Mouse (Mus musculus) liver, embryonic 12.5 days (tissue): ENCODE results near the gene Nup205. TPM values are rescaled to one million over a fixed set of nuclear protein-coding genes. Genes with fewer than 3 reads are reported as not detected.
"Not testable (repeated sequence)": the region's sequence is repeated elsewhere in the genome, so short reads cannot be mapped to it uniquely, and the experiment has no call there.

Experiments used
- ATAC-seq: fragments of 200-750 bp; cut with Nextera tagmentation; 2 replicates; pipeline ENCODE4 v1.8.0; 2017; ENCODE audit warnings: moderate number of reproducible peaks, mild to moderate bottlenecking, moderate library complexity
- H3K27ac ChIP-seq: fragments of 300-500 bp; sonication (generic); 2 replicates; pipeline ENCODE4 v1.5.1; 2016; ENCODE audit warnings: mild to moderate bottlenecking
- H3K27me3 ChIP-seq: fragments of 300-500 bp; sonication (generic); replicated peaks from 2 replicates; pipeline ENCODE4 v1.6.1; 2016; ENCODE audit warnings: mild to moderate bottlenecking, moderate library complexity
- H3K36me3 ChIP-seq: fragments of 300-500 bp; sonication (generic); 2 replicates; pipeline ENCODE4 v1.6.1; 2016; ENCODE audit warnings: mild to moderate bottlenecking, moderate library complexity
- H3K4me1 ChIP-seq: fragments of 300-500 bp; sonication (generic); 2 replicates; pipeline ENCODE4 v1.6.1; 2016
- H3K4me2 ChIP-seq: fragments of 300-500 bp; sonication (generic); 2 replicates; pipeline ENCODE4 v1.6.1; 2016; ENCODE audit warnings: mild to moderate bottlenecking, moderate library complexity
- H3K4me3 ChIP-seq: fragments of 300-500 bp; sonication (generic); 2 replicates; pipeline ENCODE4 v1.5.1; 2016; ENCODE audit warnings: mild to moderate bottlenecking, moderate library complexity
- H3K9ac ChIP-seq: fragments of 300-500 bp; sonication (generic); 2 replicates; pipeline ENCODE4 v1.6.1; 2016; ENCODE audit warnings: mild to moderate bottlenecking, moderate library complexity
- H3K9me3 ChIP-seq: fragments of 300-500 bp; sonication (generic); replicated peaks from 2 replicates; pipeline ENCODE4 v1.6.1; 2016; ENCODE audit warnings: mild to moderate bottlenecking, moderate library complexity
- WGBS: fragments of 180-500 bp; shearing (Covaris S2); methylation state at CpG from one replicate; pipeline ENCODE4 v1.1.7; 2016; ENCODE audit not compliant: insufficient replicate concordance; 5-methylcytosine and 5-hydroxymethylcytosine counted together
- polyA plus RNA-seq: library from polyadenylated mRNA; unstranded; fragments of >200 nt; fragmentation: Nextera tagmentation; extraction: Ambion mirVana; gene quantifications from 2 replicates; pipeline ENCODE4 v1.2.1, GENCODE M21; 2016

Gene Nup205
- polyA plus RNA-seq, 1 experiment from 2014 or later, result 40.4 TPM

DNA sequence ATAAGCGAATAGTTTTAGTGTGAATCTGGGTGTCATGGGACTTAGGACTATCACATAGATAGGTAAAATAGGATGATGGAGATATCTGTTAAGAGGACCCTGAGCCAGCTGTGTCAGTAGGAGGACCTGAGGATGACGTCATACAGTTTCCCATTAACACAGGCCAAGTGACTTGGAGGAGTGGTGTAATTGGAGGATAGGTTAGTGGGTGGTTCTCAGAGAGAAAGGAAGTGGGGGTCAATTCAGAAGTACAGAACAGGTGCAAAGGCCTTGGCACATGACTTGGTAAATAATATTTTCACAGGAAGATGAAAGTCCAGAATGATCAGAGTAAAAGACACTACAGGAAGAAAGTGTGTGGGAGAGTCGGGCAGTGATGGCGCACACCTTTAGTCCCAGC is 4.0 kb upstream of the Nup205 start:
- no peaks in the 10 kb centered on the region for H3K36me3 ChIP-seq
- no peaks in the 10 kb centered on the region for H3K9me3 ChIP-seq
- no peaks in the 10 kb centered on the region for H3K27me3 ChIP-seq
- H3K4me3 ChIP-seq, result no peak overlapping the region
- no peak overlapping the region for H3K4me2 ChIP-seq
- WGBS, result 72% methylated on average over 4 of the region's 4 CpGs
- no peak overlapping the region for H3K9ac ChIP-seq
- no peak for ATAC-seq
- H3K27ac ChIP-seq, result no peak overlapping the region
- peaks cover 4% of the 10 kb centered on the region for H3K4me1 ChIP-seq

- no peaks in the 10 kb centered on the region for H3K9me3 ChIP-seq
- under 1% methylated on average over 69 of the region's 69 CpGs for WGBS
- no peaks in the 10 kb centered on the region for H3K36me3 ChIP-seq
- H3K27me3 ChIP-seq, result no peaks in the 10 kb centered on the region
- H3K9ac ChIP-seq, result peak overlapping the region; percentile 92
- peak overlapping the region; percentile 82 for H3K4me3 ChIP-seq
- peaks cover 32% of the 10 kb centered on the region for H3K4me1 ChIP-seq
- H3K27ac ChIP-seq, result peak overlapping the region; percentile 85
- ATAC-seq, result peak; percentile 53
- H3K4me2 ChIP-seq, result peak overlapping the region; percentile 98
Measured at GRCm38 (mm10) chr6:35177650-35178272, 540 bp downstream of the Nup205 start.

- H3K36me3 ChIP-seq, H3K27me3 ChIP-seq, ATAC-seq, H3K9ac ChIP-seq, H3K4me3 ChIP-seq, H3K9me3 ChIP-seq, H3K27ac ChIP-seq, H3K4me2 ChIP-seq: not testable (repeated sequence)
- H3K4me1 ChIP-seq, result peaks cover 32% of the 10 kb centered on the region
- WGBS, result 79% methylated on average over 3 of the region's 3 CpGs
Measured at GRCm38 (mm10) chr6:35179299-35179698, 2.1 kb downstream of the Nup205 start.

- H3K9me3 ChIP-seq, result no peaks in the 10 kb centered on the region
- peaks cover 15% of the 10 kb centered on the region for H3K4me1 ChIP-seq
- no peak overlapping the region for H3K9ac ChIP-seq
- no peaks in the 10 kb centered on the region for H3K27me3 ChIP-seq
- WGBS, result 92% methylated on average over 1 of the region's 1 CpGs
- H3K27ac ChIP-seq, result no peak overlapping the region
- no peak overlapping the region for H3K4me3 ChIP-seq
- no peak overlapping the region for H3K4me2 ChIP-seq
- H3K36me3 ChIP-seq, result peaks cover 54% of the 10 kb centered on the region
- ATAC-seq, result no peak
Measured at GRCm38 (mm10) chr6:35184781-35185180, 7.6 kb downstream of the Nup205 start.

DNA sequence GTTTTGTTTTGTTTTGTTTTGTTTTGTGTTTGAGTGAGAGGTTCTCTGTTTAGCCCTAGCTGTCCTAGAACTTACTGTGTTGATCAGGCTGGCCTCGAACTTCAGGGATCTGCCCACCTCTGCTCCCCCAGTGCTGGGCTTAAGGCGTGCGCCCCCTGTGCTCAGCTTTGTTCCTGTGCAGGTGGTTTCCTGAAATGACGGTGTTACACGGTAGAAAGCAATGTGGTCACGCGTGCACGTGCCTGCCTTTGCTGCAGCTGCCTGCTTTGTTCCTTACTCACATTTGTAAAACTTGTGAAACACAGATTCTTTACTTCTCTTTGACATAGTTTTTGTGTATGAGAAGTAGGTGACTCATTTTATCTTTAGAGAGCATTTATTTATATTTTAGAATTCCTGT is 14.0 kb downstream of the Nup205 start:
- Histone ChIP-seq H3K4me3 (no peak overlapping the region), H3K4me2 (no peak overlapping the region), H3K27me3 (no peaks in the 10 kb centered on the region), H3K36me3 (peaks cover 94% of the 10 kb centered on the region), H3K9ac (no peak overlapping the region), H3K9me3 (no peaks in the 10 kb centered on the region), H3K27ac (no peak overlapping the region), H3K4me1 (no peaks in the 10 kb centered on the region)
- WGBS, result 89% methylated on average over 8 of the region's 8 CpGs
- no peak for ATAC-seq

GRCm38 (mm10) chr6:35225696-35226095 is 48.5 kb downstream of the Nup205 start:
- no peaks in the 10 kb centered on the region for H3K4me1 ChIP-seq
- no peak overlapping the region for H3K9ac ChIP-seq
- WGBS, result 90% methylated on average over 4 of the region's 4 CpGs
- no peak for ATAC-seq
- H3K36me3 ChIP-seq, result peaks cover 83% of the 10 kb centered on the region
- no peak overlapping the region for H3K27ac ChIP-seq
- H3K9me3 ChIP-seq, result no peaks in the 10 kb centered on the region
- H3K27me3 ChIP-seq, result no peaks in the 10 kb centered on the region
- no peak overlapping the region for H3K4me3 ChIP-seq
- no peak overlapping the region for H3K4me2 ChIP-seq

GRCm38 (mm10) chr6:35229415-35229814 is 52.2 kb downstream of the Nup205 start:
- H3K4me1 ChIP-seq, result no peaks in the 10 kb centered on the region
- H3K27ac ChIP-seq, result no peak overlapping the region
- peaks cover 89% of the 10 kb centered on the region for H3K36me3 ChIP-seq
- WGBS, result 87% methylated on average over 1 of the region's 1 CpGs
- H3K4me3 ChIP-seq, result no peak overlapping the region
- no peak for ATAC-seq
- no peaks in the 10 kb centered on the region for H3K27me3 ChIP-seq
- no peaks in the 10 kb centered on the region for H3K9me3 ChIP-seq
- no peak overlapping the region for H3K4me2 ChIP-seq
- H3K9ac ChIP-seq, result no peak overlapping the region

DNA sequence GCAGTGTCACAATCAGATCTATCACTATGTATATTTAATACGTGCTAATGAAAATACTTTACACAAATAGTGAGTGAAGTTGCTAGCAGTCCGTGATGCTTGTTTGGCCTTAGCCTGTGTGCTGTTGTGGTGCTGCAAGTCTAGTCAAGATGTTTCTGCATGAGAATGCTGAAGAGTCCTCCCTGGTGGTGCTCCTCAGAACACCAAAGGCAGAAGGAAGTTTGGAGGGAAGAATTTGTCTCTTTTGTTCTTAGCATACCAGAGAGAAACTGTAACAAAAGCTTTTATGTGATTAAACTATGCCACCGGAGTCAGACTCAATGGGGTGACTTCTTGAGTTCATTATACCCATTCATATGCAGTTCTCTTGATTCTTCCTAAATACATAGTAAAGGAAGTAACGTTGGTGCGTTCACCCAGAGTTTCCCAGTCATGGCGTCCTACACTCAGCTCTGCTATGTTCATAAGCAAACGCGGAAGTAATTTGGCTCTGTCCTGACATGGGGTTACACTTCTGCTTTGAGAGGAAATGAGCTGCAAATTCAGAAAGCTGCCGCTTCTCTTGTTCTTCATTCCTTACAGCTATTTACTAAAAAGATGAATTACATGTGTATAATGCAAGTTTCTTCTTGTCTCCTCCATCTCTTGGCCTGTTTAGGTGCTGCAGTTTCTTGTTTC is 59.0 kb downstream of the Nup205 start:
- no peaks in the 10 kb centered on the region for H3K9me3 ChIP-seq
- no peak overlapping the region for H3K4me2 ChIP-seq
- H3K27me3 ChIP-seq, result no peaks in the 10 kb centered on the region
- no peaks in the 10 kb centered on the region for H3K4me1 ChIP-seq
- ATAC-seq, result no peak
- H3K27ac ChIP-seq, result no peak overlapping the region
- H3K36me3 ChIP-seq, result peaks cover 99% of the 10 kb centered on the region
- 78% methylated on average over 9 of the region's 9 CpGs for WGBS
- H3K4me3 ChIP-seq, result no peak overlapping the region
- no peak overlapping the region for H3K9ac ChIP-seq

DNA sequence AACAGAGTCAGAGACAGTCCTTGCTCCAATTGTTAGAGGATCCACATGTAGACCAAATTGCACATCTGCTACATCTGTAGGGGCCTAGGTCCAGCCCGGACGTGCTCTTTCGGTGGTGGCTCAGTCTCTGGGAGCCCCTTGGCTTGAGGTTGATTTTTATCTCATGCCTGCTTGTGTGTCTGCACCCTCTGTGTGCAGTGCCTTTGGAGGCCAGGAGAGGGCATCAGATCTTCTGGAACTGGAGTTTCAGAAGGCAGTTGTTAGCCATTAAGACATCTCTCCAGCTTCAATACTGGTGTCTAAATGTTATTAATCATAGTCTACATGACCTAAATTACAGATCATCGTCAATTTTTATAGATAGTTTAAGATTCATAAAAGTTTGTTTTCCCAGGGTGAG is 66.0 kb downstream of the Nup205 start:
- Histone ChIP-seq H3K36me3 (peaks cover 93% of the 10 kb centered on the region), H3K4me3 (no peak overlapping the region), H3K27ac (no peak overlapping the region), H3K27me3 (no peaks in the 10 kb centered on the region), H3K9ac (no peak overlapping the region), H3K9me3 (0 out of 2 replicates have a peak, but pooled peaks cover 4% of the 10 kb centered on the region), H3K4me1 (peaks cover 13% of the 10 kb centered on the region), H3K4me2 (no peak overlapping the region)
- no peak for ATAC-seq
- 95% methylated on average over 4 of the region's 4 CpGs for WGBS

DNA sequence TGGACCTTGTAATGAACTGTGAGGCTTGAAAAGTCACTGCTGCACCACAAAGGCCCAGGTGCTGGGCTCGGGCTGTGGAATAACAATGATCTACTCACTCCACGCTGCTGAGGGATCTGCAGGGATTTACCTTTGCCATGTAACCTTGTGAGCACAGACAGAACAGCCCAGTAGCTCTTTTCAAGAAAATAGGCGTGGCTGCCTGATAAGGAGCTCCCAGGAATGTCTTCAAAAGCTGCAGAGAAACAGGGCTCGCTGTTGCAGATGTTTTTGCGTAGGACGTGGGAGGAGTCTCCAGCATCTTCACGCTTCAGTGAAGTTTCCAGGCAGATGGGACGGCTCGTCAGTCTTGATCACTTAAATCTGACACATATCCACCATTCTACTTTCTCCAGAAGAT is 66.8 kb downstream of the Nup205 start:
- peaks cover 86% of the 10 kb centered on the region for H3K36me3 ChIP-seq

GRCm38 (mm10) chr6:35245086-35245485 is 67.9 kb downstream of the Nup205 start:
- Histone ChIP-seq H3K36me3 (peaks cover 75% of the 10 kb centered on the region), H3K4me2 (no peak overlapping the region), H3K9ac (no peak overlapping the region), H3K4me1 (peaks cover 13% of the 10 kb centered on the region), H3K9me3 (0 out of 2 replicates have a peak, but pooled peaks cover 4% of the 10 kb centered on the region), H3K27ac (no peak overlapping the region), H3K27me3 (no peaks in the 10 kb centered on the region), H3K4me3 (no peak overlapping the region)
- 66% methylated on average over 5 of the region's 5 CpGs for WGBS
- no peak for ATAC-seq

More for the DNA sequence above, 66.8 kb downstream of the Nup205 start:
- Histone ChIP-seq H3K4me3 (no peak overlapping the region), H3K4me2 (no peak overlapping the region), H3K4me1 (peaks cover 13% of the 10 kb centered on the region), H3K9me3 (0 out of 2 replicates have a peak, but pooled peaks cover 4% of the 10 kb centered on the region), H3K9ac (no peak overlapping the region), H3K27ac (no peak overlapping the region), H3K27me3 (no peaks in the 10 kb centered on the region)
- no peak; the same call in 1 of the 2 replicates for ATAC-seq
- WGBS, result 69% methylated on average over 9 of the region's 9 CpGs

GRCm38 (mm10) chr6:35251807-35252476 is 74.7 kb downstream of the Nup205 start:
- Histone ChIP-seq H3K9me3 (no peaks in the 10 kb centered on the region), H3K9ac (peak overlapping the region; percentile 34; the same call in 1 of the 2 replicates), H3K4me1 (peaks cover 43% of the 10 kb centered on the region), H3K4me2 (peak overlapping the region; percentile 79), H3K27ac (peak overlapping the region; percentile 98), H3K36me3 (peaks cover 10% of the 10 kb centered on the region), H3K4me3 (peak overlapping the region; percentile 86), H3K27me3 (no peaks in the 10 kb centered on the region)
- 65% methylated on average over 17 of the region's 17 CpGs for WGBS
- no peak for ATAC-seq
